Mouse (Mus musculus) heart, adult 9 months (tissue): ENCODE measurements around the gene Fbn1.
"Not testable (repeated sequence)": the region's sequence is repeated elsewhere in the genome, so short reads cannot be mapped to it uniquely, and the experiment has no call there.

Experiments used
- DNase-seq, 2 experiments: peaks; one replicate each; pipeline ENCODE4 v3.0.0; 2022; ENCODE audit warnings: low spot score in 2 of 2

Gene Fbn1

DNA sequence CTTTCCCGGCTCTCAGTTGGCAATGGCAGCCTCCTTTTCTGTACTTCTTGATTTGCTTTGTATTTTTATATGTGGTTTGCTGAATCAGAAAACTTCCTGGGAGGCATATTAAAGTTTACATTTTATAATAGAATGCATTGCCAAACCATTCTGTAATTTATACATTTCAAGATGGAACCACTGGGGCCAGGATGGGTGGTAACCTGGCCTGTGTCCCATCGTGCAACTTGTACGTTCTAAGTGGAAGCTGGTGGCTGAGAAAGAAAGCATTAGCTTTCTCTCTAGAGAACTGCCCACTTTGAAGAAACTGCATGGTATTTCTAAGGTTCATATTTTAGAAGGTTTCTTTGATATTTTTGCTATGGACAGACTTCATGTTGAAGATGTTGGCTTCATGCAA, 212.3 kb downstream of the Fbn1 start:
- DNase-seq = no peak

GRCm38 (mm10) chr2:125293969-125294491, 213.8 kb downstream of the Fbn1 start:
- DNase-seq = peak in 1 of 2 experiments; percentile 38

GRCm38 (mm10) chr2:125292616-125293015, 215.2 kb downstream of the Fbn1 start:
- no peak for DNase-seq

DNA sequence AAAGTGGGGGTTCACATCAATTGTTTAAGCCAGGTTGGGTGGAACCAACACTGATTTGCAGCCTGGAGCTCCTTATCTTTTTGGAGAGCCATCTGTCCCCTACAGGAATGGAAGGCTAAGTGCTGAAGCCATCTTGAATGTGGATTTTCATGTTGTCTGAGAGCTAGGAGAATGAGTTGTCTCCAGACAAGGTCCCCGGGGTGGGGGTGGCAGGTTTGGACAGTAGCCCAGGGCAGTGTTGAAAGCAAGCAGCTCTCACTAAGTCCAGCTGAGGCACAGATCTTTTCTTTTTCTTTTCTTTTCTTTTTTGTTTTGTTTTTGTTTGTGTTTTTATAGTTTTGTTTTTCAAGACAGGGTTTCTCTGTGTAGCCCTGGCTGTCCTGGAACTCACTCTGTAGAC, 216.7 kb downstream of the Fbn1 start:
- DNase-seq = peak in 1 of 2 experiments; percentile 26

DNA sequence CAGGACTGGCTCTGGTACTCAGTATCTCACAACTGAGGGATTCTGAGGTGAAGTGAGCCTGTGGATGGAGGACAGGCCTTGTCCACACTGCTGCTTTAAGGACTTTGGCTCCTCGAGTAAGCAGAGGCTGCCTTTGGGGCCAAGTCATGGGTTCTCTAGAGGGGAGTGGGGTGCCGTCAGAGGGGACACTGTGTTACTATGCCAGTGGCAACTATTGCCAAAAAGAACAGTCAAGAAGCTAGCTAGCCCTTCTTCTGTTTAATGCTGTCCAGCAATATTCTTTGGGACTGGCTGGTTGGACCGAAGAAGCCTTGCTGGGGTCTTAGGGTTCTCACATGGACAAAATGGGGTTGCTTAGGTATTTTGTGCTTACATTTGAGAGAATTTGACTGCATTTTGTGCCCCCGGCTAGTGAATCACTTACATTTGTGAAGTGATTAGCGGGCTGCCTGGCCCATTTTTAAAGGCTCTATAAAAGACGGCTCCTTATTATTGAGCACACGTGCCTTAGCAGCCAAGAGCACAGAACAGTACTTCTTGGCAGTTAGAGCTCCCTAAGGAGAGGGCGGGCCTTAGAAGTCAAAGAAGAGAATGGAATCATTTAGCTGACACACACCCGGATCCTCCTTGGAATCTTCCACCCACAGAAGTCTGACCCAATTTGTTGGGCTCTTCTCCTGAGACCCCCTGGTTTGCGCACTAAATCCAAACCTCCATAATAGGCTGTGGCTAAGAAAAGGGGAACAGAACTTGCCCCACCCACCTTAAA, 217.4 kb downstream of the Fbn1 start:
- DNase-seq = peak; percentile 53 to 74

DNA sequence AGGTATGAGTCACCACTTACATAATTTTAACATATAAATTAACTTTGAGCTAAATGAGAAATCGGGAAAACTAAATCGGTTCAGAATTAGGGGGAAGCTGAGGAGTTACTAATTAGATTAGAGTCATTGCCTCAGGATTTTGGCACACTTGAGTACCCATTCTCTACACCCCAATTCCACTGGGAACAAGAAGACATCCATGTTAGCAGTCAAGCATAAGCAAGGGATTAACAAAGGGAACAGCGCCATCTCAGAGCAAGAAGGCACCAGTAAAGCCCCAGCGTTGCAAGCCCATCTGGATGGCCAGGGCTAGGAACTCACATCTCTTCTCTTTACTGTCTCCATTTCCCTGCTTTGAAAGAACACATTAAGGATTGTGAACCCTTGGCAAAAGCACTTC, 222.0 kb downstream of the Fbn1 start:
- DNase-seq = no peak

GRCm38 (mm10) chr2:125282334-125283206, 225.2 kb downstream of the Fbn1 start:
- no peak for DNase-seq

- not testable (repeated sequence) for DNase-seq
These were observed 227.8 kb downstream of the Fbn1 start for GRCm38 (mm10) chr2:125279995-125280394.

- peak; percentile 39 to 60 for DNase-seq
These were observed 229.3 kb downstream of the Fbn1 start for GRCm38 (mm10) chr2:125278474-125278873.

- DNase-seq = no peak
These were observed 231.1 kb downstream of the Fbn1 start for GRCm38 (mm10) chr2:125276692-125277091.

- no peak for DNase-seq
These were observed 232.2 kb downstream of the Fbn1 start for GRCm38 (mm10) chr2:125275617-125276016.

DNA sequence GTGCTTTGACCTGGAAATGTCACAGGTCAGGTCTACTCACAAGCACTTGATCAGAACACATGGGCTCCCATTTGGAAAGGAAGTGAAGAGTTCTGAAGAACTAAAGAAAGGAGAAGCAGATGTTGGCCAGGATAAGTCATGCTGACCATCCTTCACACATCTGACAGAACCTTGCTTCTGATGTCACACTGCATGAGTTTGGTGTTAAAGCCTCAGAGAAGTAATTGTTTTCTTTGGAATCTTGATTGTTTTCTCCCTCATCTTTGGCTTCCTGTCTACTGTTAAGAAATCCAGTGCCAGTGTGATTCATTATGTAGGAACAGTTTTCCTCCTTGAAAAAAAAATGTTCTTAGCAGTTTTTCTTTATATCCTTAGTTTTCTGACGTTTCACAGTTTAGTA, 238.9 kb downstream of the Fbn1 start:
- DNase-seq = no peak

- peak in 1 of 2 experiments; percentile 21 for DNase-seq
These were observed 244.0 kb downstream of the Fbn1 start for GRCm38 (mm10) chr2:125263753-125264152.

GRCm38 (mm10) chr2:125263056-125263455, 244.7 kb downstream of the Fbn1 start:
- peak in 1 of 2 experiments; percentile 41 for DNase-seq

- no peak for DNase-seq
These were observed 247.5 kb downstream of the Fbn1 start for GRCm38 (mm10) chr2:125260326-125260725.

DNA sequence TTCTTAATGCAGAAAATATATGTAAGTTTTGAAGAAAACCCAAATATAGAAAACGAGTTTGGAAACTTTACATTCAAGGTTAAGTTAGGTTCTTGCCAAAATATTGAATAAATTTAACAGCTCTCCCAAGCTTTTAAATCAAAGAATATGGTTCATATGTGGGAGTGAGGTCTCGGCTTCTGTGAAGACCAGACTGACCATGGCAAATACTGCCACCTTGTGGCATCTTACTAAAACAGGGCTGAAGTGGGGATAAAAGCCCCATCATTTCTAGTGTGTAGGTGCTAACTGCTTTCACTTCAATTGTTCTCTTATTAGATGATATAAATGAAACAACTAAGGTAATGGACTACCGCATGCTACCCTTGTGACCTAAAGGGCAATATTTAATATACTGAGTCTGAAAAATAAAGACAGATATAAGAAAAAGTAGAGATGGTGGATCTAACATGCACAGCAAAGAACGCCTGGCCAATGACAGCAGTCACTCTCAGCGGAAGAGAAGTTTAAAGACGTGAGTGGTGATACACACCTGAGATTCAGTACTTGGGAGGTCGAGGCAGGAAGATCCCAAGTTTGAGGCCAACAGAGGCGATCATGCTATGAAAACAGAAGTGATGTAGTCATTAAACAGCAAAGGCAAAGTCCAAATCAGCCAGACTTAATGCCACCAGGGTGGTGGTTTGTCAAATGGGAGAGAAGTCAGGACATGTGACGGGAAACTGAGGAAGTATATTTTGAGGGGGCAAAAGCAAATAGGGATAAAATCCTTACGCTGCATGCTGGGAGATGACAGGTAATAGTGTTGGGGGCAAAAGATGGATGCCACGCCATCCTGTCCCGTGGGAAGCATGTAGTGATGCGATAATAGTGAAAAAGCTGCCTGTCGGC, 248.3 kb downstream of the Fbn1 start:
- peak in 1 of 2 experiments; percentile 36 for DNase-seq

- DNase-seq = no peak
These were observed 251.9 kb downstream of the Fbn1 start for GRCm38 (mm10) chr2:125255886-125256285.

- DNase-seq = no peak
These were observed 253.2 kb downstream of the Fbn1 start for GRCm38 (mm10) chr2:125254630-125255029.

DNA sequence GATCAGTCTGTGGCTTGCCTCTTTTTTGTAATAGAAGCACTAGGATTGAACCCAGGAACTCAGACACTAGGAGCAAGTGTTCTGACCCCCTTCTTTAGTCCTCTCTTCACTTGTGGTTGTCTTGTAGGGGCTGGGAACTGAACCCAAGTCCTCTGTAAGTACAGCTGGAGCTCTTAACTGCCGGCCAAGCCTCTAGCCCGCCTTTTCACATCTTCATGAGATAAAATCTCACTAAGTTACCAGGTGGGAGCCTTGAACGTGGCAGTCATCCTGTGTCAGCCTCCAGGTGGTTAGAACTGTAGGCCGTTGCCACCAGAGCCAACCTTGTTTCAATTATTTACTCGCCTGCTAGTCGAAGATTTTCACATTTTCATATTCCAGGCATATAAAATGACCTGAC, 254.1 kb downstream of the Fbn1 start:
- DNase-seq = no peak

- no peak for DNase-seq
These were observed 255.5 kb downstream of the Fbn1 start for GRCm38 (mm10) chr2:125252275-125252674.

DNA sequence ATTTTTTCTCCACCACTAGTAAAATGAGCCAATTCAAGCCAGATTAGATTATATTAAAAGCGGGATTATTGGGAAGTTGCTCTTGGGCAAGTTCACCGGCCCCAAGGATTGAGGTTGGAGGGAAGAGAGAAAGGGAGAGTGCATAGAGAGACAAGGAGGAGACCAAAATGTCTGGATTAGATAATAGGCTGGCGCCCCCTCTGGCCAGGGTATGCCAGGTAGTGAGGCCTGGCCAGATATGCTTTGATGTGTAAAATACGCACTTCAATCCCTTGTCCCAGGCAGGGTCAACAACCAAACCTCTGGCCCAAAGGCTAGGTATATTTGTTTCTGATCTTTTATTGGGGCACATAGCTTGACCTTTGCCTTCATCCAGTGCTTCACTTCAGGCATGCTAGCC, 256.0 kb downstream of the Fbn1 start:
- DNase-seq = no peak
